Mouse (Mus musculus): ENCODE results near the gene Krt20. TPM values are rescaled to one million over a fixed set of nuclear protein-coding genes. Genes with fewer than 3 reads are reported as not detected.

Krt20 gene
- total RNA-seq (2021): not detected

DNA sequence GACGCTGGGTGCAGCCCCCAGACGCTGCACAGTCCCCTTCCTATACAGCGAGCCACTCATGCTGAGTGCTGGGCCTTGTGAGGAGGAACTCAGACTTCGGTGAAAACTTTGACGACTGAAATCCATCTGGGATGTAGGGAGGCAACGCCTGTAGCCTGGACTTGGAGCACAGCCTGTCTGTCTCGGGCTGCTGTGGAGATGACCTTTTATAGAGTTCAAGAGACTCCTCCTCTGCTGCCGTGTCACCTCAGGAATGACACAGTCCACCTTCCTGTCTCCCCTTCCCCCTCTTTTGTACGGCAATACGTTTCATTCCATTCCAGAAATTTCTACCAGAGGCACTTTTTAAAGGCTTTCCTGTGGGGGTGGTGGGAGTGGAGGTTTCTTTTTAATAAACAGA is at the start of gene Krt20:
Gene Krt20, minus strand, starts transcription at position 179 of the 400 bp plus-strand sequence.
- no peak for DNase-seq (ENCODE audit: extremely low spot score in 1 of 2, low spot score in 1 of 2)

- DNase-seq (ENCODE audit: extremely low spot score in 1 of 2, low spot score in 1 of 2): no peak
Measured at GRCm38 (mm10) chr11:99474981-99475380, 37.0 kb upstream of the Krt20 start.

DNA sequence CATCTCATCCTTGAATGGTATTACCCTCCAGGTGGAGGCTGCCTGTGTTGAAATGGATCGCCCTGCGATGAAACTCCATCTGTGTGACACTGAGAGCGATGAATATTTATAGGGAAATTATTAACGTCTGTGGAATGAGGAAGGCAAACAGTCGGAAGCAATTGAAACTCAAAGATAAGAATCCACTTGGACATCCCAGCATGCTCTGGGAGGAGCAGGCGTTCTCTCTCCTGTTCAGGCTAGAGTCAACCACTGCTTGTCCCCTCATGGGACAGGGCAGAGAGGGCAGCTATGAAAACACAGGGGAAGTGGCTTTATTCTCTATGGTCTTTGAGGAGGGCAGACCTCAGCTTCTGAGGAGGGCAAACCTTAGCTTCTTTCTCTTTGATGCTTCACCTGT is 35.5 kb upstream of the Krt20 start:
- no peak for DNase-seq (ENCODE audit: extremely low spot score in 1 of 2, low spot score in 1 of 2)

GRCm38 (mm10) chr11:99472405-99472804 is 34.5 kb upstream of the Krt20 start:
- DNase-seq (ENCODE audit: extremely low spot score in 1 of 2, low spot score in 1 of 2): no peak

- no peak for DNase-seq (ENCODE audit: extremely low spot score in 1 of 2, low spot score in 1 of 2)
Measured at GRCm38 (mm10) chr11:99471946-99472345, 34.0 kb upstream of the Krt20 start.

GRCm38 (mm10) chr11:99469228-99469627 is 31.3 kb upstream of the Krt20 start:
- DNase-seq (ENCODE audit: extremely low spot score in 1 of 2, low spot score in 1 of 2): no peak

DNA sequence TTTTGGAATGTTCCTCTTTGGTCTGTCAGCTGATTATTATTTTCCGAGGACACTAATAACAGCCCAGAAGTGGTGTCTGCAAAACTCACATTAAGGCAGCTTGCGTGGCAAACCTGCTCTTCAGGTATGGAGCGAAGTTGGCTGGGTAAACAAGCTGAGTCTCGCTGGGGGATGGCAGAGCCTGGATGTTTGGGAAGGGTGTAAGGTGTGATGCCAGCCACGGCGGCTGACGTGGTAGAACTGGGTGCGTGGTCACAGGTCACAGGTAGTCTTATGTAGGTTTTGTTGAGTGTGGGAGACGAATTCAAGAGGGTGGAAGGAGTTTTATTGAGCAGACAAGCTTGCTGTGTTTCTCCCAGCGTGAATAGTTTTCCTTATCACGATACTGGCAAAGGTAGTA is 30.6 kb upstream of the Krt20 start:
- DNase-seq (ENCODE audit: extremely low spot score in 1 of 2, low spot score in 1 of 2): no peak

DNA sequence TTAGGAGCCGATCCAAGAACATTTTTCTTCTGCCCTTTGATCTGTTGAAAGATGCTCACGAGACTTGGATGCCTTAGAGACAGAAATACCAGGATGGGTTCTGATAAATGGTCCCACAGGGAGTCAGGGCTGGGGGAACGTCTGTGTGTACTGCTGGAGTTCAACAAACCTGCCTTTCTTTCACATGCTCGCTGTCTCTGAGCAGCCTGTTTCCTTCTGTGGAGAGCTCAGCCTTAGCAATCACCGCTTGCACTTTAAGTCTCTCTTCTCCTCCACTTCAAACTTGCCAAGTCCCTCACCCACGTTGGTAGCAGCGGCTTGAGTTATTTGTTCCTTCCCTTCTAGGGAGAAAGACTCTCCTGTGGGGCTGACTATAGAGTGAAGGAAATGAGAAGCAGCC is 28.4 kb upstream of the Krt20 start:
- no peak for DNase-seq (ENCODE audit: extremely low spot score in 1 of 2, low spot score in 1 of 2)

GRCm38 (mm10) chr11:99464836-99465235 is 26.9 kb upstream of the Krt20 start:
- DNase-seq (ENCODE audit: extremely low spot score in 1 of 2, low spot score in 1 of 2): peak; percentile 82 to 97

GRCm38 (mm10) chr11:99463155-99463554 is 25.2 kb upstream of the Krt20 start:
- peak; percentile 51 to 86 for DNase-seq (ENCODE audit: extremely low spot score in 1 of 2, low spot score in 1 of 2)

- no peak for DNase-seq (ENCODE audit: extremely low spot score in 1 of 2, low spot score in 1 of 2)
Measured at GRCm38 (mm10) chr11:99461736-99462135, 23.8 kb upstream of the Krt20 start.

DNA sequence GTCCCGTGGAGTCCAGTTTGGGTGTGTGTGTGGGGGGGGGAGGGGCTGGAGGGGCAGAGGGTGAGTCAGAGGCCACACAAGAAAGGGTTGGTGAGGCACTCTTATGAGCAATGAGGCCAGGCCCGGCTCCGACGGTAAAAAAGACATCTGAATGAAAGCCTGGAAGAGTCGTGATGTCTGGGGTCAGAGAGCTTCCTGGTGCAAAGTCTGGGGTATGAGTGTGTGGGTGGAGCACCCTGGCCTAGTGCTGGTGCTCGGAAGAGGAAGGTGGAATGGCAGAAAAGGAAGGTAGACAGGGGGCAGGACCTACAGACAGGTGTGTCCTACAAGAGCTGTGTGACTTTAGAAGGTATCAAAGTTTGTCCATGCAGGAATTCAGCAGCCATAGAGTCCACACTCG is 20.9 kb upstream of the Krt20 start:
- DNase-seq (ENCODE audit: extremely low spot score in 1 of 2, low spot score in 1 of 2): no peak

DNA sequence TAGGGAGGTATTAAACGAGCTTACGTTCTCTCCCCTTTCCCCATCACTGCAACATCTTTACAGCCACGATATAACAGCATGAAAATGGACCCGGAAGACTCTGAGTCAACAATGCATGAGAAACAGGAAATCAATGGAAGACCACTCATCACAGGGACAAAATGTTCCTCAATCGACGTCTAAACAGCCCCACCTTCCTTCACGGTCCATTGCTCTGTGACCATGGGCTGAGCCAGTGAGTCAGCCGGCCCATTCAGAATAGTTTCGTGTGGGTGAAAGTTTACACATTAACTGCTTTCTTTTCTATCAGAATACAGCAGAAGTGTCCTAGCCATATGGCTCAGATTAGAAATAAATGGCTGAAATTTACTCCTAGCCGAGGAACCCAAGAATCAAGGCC is 16.8 kb upstream of the Krt20 start:
- no peak for DNase-seq (ENCODE audit: extremely low spot score in 1 of 2, low spot score in 1 of 2)

GRCm38 (mm10) chr11:99454044-99454443 is 16.1 kb upstream of the Krt20 start:
- DNase-seq (ENCODE audit: extremely low spot score in 1 of 2, low spot score in 1 of 2): no peak

- no peak for DNase-seq (ENCODE audit: extremely low spot score in 1 of 2, low spot score in 1 of 2)
Measured at GRCm38 (mm10) chr11:99448769-99449168, 10.8 kb upstream of the Krt20 start.

DNA sequence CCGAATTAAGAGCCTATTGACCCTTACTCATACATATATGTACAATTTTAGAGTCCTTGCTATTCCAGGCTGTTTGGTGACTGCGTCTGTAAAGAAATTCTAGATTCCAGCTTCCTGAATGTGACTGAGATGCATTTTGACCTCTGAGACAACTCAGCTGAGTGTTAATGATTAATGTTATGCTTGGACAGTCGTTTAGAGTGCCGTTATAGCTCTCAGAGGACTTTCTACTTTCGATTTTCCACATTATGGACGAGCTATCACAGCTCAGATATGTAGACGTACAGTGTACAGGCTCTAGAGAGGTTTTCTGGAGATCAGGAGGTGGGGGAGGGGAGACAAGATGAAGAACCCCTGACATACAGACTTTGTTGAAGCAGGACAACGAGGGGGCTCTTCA is 3.3 kb upstream of the Krt20 start:
- DNase-seq (ENCODE audit: extremely low spot score in 1 of 2, low spot score in 1 of 2): no peak

DNA sequence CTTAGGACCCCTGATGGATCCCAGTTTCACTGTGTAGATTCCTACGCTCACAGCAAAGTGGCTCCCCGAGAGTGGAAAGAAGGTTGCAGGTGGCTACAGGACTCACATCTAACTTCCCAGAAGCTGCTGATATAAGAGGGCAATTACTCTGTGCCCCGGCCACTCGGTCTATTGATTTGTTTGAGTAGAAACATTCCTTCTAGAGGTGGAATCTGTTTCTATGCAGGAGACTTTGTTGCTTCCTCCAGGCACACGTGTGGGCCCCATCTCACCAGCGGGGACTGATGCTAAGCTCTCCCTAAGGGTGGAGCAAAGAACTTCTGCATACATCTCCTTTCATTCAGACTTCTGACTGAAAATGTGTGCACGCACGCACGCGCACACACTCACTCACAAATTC is 1.5 kb upstream of the Krt20 start:
- no peak for DNase-seq (ENCODE audit: extremely low spot score in 1 of 2, low spot score in 1 of 2)

- DNase-seq (ENCODE audit: extremely low spot score in 1 of 2, low spot score in 1 of 2): no peak
Measured at GRCm38 (mm10) chr11:99436625-99437024, 1.3 kb downstream of the Krt20 start.

DNA sequence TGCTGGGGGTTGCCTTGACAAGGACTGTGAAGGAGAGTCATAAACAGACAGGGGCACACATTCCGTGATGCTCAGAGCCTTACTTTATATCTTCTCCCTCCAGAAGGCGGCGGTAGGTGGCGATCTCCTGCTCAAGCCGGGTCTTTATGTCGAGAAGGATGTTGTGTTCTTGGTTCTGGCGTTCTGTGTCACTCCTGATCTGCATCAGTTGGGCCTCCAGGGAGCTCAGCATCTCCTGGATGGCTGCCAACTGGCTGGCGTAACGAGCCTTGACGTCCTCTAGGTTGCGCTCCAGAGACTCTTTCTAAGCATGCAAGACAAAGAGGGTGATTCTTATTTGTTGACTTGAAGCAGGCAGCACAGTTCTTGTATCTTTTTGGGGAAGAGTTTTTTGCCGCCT is 7.3 kb downstream of the Krt20 start:
- DNase-seq (ENCODE audit: extremely low spot score in 1 of 2, low spot score in 1 of 2): peak in 1 of 2 experiments; percentile 16

DNA sequence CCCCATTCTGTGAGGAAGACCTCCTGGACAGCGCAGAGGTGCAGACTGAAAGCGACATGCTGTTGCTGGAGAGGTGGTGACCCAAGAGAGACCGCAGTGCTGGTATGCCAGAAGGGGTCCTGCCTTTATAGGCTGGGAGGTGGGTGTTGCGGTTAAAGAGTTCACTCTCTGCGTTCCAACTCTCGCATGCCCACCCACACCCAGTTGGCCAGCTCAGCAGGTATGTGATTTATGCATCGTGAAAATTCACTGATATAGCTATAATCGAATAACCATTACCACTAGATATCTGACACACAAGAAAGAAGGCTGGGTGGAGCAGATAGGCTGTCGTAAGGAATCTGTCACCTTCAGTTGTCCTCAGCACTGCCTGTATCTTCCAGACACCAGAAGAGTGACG is 15.8 kb downstream of the Krt20 start, which contains the start of gene Krt12:
Gene Krt12, minus strand, starts transcription at position 101 of the 400 bp plus-strand sequence.
- DNase-seq (ENCODE audit: extremely low spot score in 1 of 2, low spot score in 1 of 2): no peak

- DNase-seq (ENCODE audit: extremely low spot score in 1 of 2, low spot score in 1 of 2): no peak
Measured at GRCm38 (mm10) chr11:99420586-99420985, 17.4 kb downstream of the Krt20 start.

DNA sequence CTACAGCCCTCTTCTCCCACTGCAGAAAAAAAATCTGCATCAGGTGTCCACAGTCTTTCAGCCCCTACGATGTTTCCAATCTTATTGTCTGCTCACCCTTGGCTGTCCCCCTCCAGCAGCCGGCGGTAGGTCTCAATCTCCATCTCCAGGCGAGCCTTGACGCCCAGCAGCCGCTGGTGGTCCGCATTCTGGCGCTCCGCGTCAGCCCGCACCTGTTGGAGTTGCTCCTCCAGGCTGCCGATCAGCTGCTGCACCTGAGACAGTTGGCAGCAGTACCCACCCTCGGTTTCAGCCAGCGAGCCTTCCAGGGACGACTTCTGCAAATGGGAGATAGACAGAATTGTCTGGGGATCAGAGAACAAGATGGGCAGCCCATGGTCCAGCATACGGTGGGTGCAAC is 20.1 kb downstream of the Krt20 start:
- no peak for DNase-seq (ENCODE audit: extremely low spot score in 1 of 2, low spot score in 1 of 2)

GRCm38 (mm10) chr11:99416902-99417301 is 21.0 kb downstream of the Krt20 start:
- DNase-seq (ENCODE audit: extremely low spot score in 1 of 2, low spot score in 1 of 2): no peak
